Mouse (Mus musculus): ENCODE results near the gene Sympk.

DNA sequence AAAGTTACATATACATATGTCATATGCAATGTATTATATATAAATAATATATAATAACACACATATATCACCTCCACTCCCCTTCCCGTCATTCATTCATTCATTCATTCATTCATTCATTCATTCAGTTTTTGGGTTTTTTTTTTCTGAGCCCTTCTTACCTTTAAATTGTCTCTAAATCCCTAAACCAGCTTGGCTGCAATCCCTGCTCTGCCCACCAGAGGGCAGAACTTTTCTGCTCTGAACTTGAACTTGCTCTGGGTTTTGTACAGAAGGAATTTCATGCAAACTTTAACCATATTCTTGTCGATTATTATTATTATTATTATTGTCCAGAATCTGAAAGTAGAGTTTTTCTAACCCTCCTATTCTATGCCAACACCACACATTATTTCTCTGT is 44.5 kb downstream of the Sympk start:
- peak; percentile 85; the same call in 1 of the 2 replicates for TF ChIP-seq CTCF (IDR thresholded peaks at IDR 0.05; ENCODE audit: borderline replicate concordance, extremely low read depth, insufficient read depth, insufficient read length)
- no peak for TF ChIP-seq POLR2A (IDR thresholded peaks at IDR 0.05; ENCODE audit: borderline replicate concordance, extremely low read depth, insufficient read depth, insufficient read length, poor library complexity, severe bottlenecking)

Measured in brain, embryonic 14.5 days (tissue).